Mouse (Mus musculus): Measurements from ENCODE around the gene Spopl.
"Not testable (repeated sequence)": the region's sequence is repeated elsewhere in the genome, so short reads cannot be mapped to it uniquely, and the experiment has no call there.

Gene Spopl

DNA sequence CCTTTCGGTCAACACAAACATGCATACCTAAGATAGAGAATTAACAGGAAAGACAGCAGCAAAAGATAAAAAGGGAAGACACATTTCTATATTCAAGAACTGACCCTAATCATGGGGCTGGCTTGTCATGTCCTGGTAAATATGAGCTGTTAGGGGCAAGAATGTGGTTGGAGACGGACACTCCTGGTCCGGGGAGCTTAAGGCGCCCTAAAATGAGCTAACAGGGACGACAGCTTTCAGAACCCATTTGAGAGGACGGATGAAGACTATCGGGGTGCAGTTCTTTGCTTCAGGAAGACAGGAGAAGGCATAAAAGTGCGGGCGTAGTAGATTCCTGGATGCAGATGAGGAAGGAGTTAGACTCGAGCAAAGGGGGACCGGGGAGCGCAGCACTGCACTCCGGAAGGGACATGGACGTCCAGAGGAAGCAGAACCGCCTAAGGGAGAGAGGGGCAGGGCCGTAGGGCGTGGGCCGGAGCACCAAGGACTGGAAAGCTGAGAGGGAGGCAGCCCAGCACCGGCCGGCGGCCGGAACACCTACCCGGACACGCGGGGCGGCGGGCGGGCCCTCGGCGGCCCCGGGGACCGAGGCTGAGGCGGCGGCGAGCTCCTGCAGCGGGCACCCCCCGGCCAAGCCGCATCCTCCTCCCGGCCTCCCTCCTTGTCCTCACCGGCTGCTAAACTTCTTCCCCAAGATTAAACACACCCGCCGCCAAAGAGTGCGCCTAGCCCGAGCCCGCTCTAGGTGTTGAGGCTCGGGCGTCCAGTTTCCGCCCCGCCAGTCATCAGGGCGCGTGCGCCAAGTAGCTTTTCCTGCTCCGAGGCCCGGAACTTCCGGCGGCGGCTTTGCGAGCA is at the start of gene Spopl:
TSS of gene Spopl (minus strand) at position 805 of the 855 bp plus-strand sequence.
- DNase-seq (ENCODE audit: low read depth, low spot score): peak; percentile 87

DNA sequence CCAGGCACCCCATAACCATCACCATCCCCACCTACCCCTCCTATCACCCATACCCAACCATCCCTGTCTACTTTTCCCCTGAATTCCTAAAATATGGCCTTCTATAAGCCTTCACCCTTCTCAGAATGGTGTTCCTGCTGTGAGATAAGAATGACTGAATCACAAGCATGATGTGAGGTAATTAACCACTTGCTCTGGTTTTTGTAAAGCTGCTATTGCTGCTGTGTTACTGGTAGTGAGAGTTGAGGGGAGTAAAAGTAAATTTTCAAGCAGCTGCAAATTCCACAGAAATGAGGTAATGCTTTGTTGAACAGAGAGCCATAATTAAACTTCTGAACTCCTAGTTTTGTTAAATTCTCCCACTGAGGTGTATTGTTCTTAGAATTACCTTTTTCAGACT is 48.2 kb upstream of the Spopl start:
- DNase-seq (ENCODE audit: low read depth, low spot score): no peak

DNA sequence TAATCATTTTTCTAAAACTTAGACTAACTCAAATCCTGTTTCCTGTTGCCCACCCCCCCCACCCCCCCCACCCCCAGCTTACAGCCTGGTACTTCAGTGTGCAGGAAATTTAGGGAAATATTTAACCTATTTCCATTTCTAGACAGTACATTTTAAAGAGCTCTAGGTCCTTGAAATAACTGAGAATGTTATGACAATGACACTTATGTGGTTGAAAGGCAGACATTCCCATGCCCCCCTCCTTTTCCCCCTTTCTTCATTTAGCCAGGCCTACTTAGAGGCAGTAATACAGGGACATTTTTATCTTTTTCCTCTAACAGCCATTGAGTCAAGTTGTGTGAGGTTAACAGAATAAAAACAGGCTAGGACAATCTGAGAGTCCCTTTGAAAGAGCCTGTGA is 46.1 kb upstream of the Spopl start:
- DNase-seq (ENCODE audit: low read depth, low spot score): no peak

GRCm38 (mm10) chr2:23605391-23605790 is 33.5 kb upstream of the Spopl start:
- DNase-seq (ENCODE audit: low read depth, low spot score): no peak

GRCm38 (mm10) chr2:23588769-23589168 is 16.9 kb upstream of the Spopl start:
- no peak for DNase-seq (ENCODE audit: low read depth, low spot score)

GRCm38 (mm10) chr2:23572157-23572532 is 239 bp upstream of the Spopl start:
- DNase-seq (ENCODE audit: low read depth, low spot score): not testable (repeated sequence)

DNA sequence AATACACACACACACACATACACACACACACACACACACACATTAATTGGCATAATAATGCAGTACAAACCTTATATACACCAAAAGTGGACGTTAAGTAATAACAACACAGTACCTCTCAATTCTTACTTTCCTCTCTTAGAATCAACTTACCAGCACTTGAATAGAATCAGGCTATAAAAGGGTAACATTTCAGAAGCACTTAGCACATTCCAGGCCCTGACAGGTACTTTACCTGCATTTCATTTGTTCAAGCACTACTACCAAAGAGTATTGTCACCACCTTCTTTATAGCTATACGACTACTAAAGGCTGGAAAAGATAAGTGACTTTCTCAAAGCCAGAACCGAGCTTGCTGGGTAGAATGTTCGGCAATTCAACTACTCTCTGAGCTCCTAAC is 1.3 kb downstream of the Spopl start:
- DNase-seq (ENCODE audit: low read depth, low spot score): no peak

DNA sequence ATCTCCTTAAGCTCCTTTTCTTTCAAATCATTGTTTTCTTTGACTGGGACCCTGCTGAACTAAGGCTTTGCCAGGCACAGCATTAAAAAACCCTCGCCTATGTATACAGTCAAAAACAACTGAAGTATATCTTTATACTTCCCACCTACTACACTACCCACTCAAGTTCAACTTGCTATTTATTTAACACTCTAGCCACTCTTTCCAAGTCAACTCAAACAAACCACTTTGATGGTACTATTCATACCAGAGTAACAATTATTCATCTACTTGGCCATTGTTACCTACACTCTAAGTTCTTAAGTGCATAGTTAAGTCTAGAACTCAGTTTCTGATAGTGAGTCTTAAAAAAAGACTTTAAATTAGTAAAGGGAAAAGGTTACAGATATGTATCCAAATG is 3.1 kb downstream of the Spopl start:
- DNase-seq (ENCODE audit: low read depth, low spot score): no peak

GRCm38 (mm10) chr2:23565081-23565801 is 6.7 kb downstream of the Spopl start:
- DNase-seq (ENCODE audit: low read depth, low spot score): no peak

DNA sequence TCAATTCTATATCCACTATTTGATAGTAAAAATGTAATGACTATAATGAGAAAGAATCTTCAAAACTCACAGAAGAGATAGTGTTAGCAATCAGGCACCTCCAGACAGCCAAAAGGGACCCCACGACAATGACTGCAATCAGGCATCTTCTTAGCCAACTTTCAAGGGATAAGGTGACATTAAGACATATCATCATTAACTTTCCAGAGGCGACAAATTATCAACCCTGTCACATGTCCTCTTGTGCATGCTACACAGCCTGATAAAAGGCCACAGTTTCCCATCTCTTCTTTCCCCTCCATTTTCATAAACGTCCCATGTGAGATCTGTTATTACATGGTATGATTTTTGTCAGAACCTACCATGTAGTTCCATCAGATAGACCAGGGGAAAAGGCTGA is 9.0 kb downstream of the Spopl start:
- DNase-seq (ENCODE audit: low read depth, low spot score): no peak

DNA sequence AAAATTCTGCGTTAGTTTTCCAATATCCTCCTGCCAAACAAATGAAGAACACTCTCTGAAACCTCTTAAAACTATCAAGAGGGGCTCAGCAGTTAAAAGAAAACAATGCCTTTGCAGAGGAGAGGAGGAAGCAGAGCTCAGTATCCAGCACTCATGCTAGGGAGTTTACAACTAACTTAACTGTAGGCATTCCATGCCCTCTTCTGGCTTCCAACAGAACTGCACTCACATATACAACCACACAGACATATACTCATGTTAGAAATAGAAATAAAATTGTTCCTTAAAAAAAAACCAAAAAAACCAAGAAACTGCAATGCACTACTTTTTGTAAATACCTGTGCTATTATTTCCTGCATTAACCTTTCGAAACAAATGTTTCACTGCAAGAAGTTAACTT is 12.7 kb downstream of the Spopl start:
- no peak for DNase-seq (ENCODE audit: low read depth, low spot score)

- DNase-seq (ENCODE audit: low read depth, low spot score): no peak
These were observed 20.7 kb downstream of the Spopl start for GRCm38 (mm10) chr2:23551235-23551634.

GRCm38 (mm10) chr2:23547220-23547619 is 24.7 kb downstream of the Spopl start:
- DNase-seq (ENCODE audit: low read depth, low spot score): no peak

- DNase-seq (ENCODE audit: low read depth, low spot score): peak; percentile 33
These were observed 31.9 kb downstream of the Spopl start for GRCm38 (mm10) chr2:23539967-23540366.

GRCm38 (mm10) chr2:23527717-23528116 is 44.2 kb downstream of the Spopl start:
- not testable (repeated sequence) for DNase-seq (ENCODE audit: low read depth, low spot score)

DNA sequence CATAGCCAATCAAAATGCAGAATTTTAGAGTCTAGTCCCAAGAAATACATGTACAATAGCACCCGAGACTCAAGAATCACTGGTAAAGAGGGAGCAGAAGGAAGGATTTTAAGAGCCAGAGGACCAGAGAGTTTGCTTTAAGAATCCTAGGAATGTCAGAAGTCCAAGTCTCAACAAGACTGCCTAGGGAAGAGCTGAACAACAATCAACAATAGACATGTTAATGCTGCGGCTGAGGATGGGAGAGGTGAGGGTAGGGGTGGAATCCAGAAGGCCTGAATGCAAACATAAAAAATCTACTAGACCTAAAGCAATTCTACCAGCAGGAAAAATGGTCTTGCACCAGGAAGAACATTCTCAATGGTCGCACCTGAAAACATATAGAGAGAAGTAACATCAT is 66.8 kb downstream of the Spopl start:
- DNase-seq (ENCODE audit: low read depth, low spot score): no peak

DNA sequence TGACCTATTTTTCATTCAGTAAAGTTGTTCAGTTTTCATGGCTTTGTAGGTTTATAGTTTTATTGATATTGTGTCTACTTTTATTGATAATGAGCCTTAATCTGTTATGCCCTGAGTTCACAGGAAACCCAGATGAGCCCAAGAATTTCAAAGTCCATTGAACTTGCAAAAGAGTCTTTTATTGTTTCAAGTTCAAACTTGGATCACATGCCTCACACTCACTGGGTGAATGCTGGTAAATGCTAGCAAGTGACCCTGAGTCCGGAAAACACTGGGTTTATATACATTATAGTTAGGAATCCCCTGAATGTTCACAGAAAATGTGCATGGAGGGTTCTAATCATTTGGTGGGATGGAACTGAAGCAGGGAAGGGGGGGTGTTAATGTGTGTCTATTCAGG is 90.2 kb downstream of the Spopl start:
- no peak for DNase-seq (ENCODE audit: low read depth, low spot score)

- DNase-seq (ENCODE audit: low read depth, low spot score): no peak
These were observed 104.4 kb downstream of the Spopl start for GRCm38 (mm10) chr2:23467471-23467870.

- DNase-seq (ENCODE audit: low read depth, low spot score): no peak
These were observed 114.5 kb downstream of the Spopl start for GRCm38 (mm10) chr2:23457452-23457851.
